Mouse (Mus musculus): ENCODE results near the gene Apopt1. TPM values are rescaled to one million over a fixed set of nuclear protein-coding genes. Genes with fewer than 3 reads are reported as not detected.

Apopt1 gene
- polyA plus RNA-seq, 1 experiment from 2014 or later, result 52.9 TPM

DNA sequence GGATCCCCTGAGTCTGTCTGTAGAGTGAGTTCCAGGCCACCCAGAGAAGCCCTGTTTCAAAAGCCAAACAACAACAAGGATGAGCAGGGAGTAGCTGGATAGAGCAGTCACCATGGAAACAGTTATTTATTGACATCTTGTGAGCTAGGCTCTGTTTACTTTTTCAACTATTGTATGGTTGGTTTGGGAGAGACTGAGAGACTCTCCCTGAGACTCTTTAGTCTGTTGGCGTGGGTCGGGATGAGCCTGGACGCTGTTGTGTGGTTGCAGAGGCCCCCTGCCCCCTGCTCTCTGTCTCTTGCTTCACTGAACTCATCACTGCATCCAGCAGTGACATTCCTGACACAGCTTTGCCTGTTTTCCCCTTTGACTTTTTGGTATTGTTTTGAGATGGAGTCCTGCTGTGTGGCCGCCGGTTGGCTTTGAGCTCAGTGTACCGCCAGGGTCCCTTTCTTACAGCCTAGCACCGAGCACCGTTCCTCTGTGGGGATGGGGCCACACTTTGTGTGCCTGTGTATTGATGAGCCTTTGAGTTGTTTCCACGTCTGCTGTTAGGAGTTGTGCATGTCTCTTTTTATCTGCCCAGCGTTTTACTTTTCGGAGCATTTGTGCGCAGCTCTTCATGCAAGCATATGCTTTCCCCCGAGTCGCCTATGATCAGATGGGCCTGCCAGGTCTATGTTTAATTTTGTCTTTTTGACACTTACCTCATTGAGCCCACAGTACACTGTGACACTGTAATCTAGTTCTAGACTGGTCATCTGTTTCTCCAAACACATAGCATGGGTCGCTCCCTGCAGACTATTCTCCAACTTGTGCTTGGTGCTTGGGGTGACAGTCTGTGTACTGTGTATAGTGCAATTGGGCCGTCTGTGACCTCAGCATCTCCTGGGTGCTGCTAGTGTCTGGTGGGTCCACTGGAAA lies 53.5 kb downstream of the Apopt1 start:
- peak overlapping the region; percentile 16; the same call in 1 of the 2 replicates for H3K4me2 ChIP-seq (ENCODE audit: low read length)
- H3K27me3 ChIP-seq (replicated peaks; ENCODE audit: control insufficient read depth, insufficient read depth, low read length), result no peaks in the 10 kb centered on the region
- no peak overlapping the region for H3K4me3 ChIP-seq (ENCODE audit: low read length)
- no peak overlapping the region for H3K9ac ChIP-seq (ENCODE audit: low read depth, low read length)
- ATAC-seq, result no peak
- H3K9me3 ChIP-seq (ENCODE audit: control insufficient read depth, low read length), result no peaks in the 10 kb centered on the region
- WGBS, result 18% methylated on average over 16 of the region's 16 CpGs
- no peak overlapping the region for H3K27ac ChIP-seq (ENCODE audit: low read depth, low read length)
- no peaks in the 10 kb centered on the region for H3K36me3 ChIP-seq (ENCODE audit: control insufficient read depth, insufficient read depth, low read length)
- peaks cover 29% of the 10 kb centered on the region for H3K4me1 ChIP-seq (ENCODE audit: control insufficient read depth, insufficient read depth, low read depth, low read length)

DNA sequence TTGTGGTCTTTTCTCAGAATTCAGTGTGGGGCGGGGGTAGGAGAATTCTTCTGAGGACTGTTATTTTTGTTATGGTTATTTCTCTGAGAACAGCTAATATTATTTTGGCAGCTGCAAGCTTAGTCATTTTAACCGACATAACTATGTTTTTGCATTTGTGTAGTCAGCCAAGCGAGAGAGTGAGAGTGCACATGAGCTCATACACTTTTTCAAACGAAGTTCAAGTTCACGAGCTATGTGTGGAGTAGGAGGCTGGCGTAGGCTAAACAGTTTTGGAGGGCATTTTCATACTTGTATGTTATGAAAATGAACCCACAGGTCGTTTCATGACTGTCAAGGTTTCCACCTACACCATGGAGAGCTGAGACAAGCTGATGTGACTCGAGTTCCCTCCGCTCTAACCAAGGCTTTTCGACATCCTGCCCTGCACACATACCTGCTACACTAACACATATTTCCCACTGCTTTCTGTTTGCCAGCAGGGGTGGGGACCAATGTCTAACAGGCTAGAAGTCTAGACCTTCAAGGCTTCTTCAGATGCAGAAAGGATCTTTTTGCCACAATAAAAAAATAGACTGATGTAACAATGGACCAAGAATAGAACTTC lies 55.4 kb downstream of the Apopt1 start:
- H3K9me3 ChIP-seq (ENCODE audit: control insufficient read depth, low read length), result no peaks in the 10 kb centered on the region
- H3K4me3 ChIP-seq (ENCODE audit: low read length), result no peak overlapping the region
- peaks cover 9% of the 10 kb centered on the region for H3K36me3 ChIP-seq (ENCODE audit: control insufficient read depth, insufficient read depth, low read length)
- no peak overlapping the region for H3K27ac ChIP-seq (ENCODE audit: low read depth, low read length)
- no peaks in the 10 kb centered on the region for H3K27me3 ChIP-seq (replicated peaks; ENCODE audit: control insufficient read depth, insufficient read depth, low read length)
- H3K4me2 ChIP-seq (ENCODE audit: low read length), result no peak overlapping the region
- 91% methylated on average over 10 of the region's 10 CpGs for WGBS
- H3K4me1 ChIP-seq (ENCODE audit: control insufficient read depth, insufficient read depth, low read depth, low read length), result peaks cover 21% of the 10 kb centered on the region
- no peak overlapping the region for H3K9ac ChIP-seq (ENCODE audit: low read depth, low read length)
- no peak for ATAC-seq

GRCm38 (mm10) chr12:111769306-111769705 lies 56.2 kb downstream of the Apopt1 start:
- H3K4me2 ChIP-seq (ENCODE audit: low read length), result no peak overlapping the region
- ATAC-seq, result peak; percentile 40; the same call in 1 of the 2 replicates
- no peaks in the 10 kb centered on the region for H3K9me3 ChIP-seq (ENCODE audit: control insufficient read depth, low read length)
- peaks cover 17% of the 10 kb centered on the region for H3K36me3 ChIP-seq (ENCODE audit: control insufficient read depth, insufficient read depth, low read length)
- no peak overlapping the region for H3K4me3 ChIP-seq (ENCODE audit: low read length)
- WGBS, result 32% methylated on average over 10 of the region's 10 CpGs
- peak overlapping the region; percentile 46; the same call in 1 of the 2 replicates for H3K27ac ChIP-seq (ENCODE audit: low read depth, low read length)
- peaks cover 21% of the 10 kb centered on the region for H3K4me1 ChIP-seq (ENCODE audit: control insufficient read depth, insufficient read depth, low read depth, low read length)
- no peak overlapping the region for H3K9ac ChIP-seq (ENCODE audit: low read depth, low read length)
- no peaks in the 10 kb centered on the region for H3K27me3 ChIP-seq (replicated peaks; ENCODE audit: control insufficient read depth, insufficient read depth, low read length)

GRCm38 (mm10) chr12:111769816-111770577 lies 56.9 kb downstream of the Apopt1 start:
- WGBS, result 49% methylated on average over 9 of the region's 9 CpGs
- no peaks in the 10 kb centered on the region for H3K9me3 ChIP-seq (ENCODE audit: control insufficient read depth, low read length)
- no peak overlapping the region for H3K9ac ChIP-seq (ENCODE audit: low read depth, low read length)
- peak overlapping the region; percentile 46; the same call in 1 of the 2 replicates for H3K27ac ChIP-seq (ENCODE audit: low read depth, low read length)
- H3K4me2 ChIP-seq (ENCODE audit: low read length), result no peak overlapping the region
- peaks cover 17% of the 10 kb centered on the region for H3K36me3 ChIP-seq (ENCODE audit: control insufficient read depth, insufficient read depth, low read length)
- peaks cover 21% of the 10 kb centered on the region for H3K4me1 ChIP-seq (ENCODE audit: control insufficient read depth, insufficient read depth, low read depth, low read length)
- H3K4me3 ChIP-seq (ENCODE audit: low read length), result no peak overlapping the region
- ATAC-seq, result no peak
- H3K27me3 ChIP-seq (replicated peaks; ENCODE audit: control insufficient read depth, insufficient read depth, low read length), result no peaks in the 10 kb centered on the region

DNA sequence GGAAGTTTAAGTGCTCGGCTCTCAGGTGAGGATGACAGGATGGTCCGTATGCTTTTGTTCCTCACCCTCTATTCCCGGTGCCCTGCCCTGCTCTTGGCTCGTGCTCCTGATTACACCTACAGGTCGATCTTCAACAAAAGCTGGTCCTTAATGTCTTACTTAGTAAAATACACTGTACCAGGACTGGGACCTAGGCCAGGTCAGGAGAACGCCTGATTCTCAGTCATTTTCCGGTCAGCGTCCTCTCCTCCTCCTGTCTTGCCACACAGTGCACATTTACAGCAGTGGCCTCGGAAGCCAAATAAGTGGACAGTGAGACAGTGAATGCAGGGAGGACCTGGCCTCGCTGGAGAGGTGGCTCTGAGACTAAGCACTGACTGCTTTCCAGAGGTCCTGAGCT lies 57.6 kb downstream of the Apopt1 start:
- Histone ChIP-seq H3K36me3 (ENCODE audit: control insufficient read depth, insufficient read depth, low read length) (peaks cover 17% of the 10 kb centered on the region), H3K4me2 (ENCODE audit: low read length) (no peak overlapping the region), H3K9ac (ENCODE audit: low read depth, low read length) (no peak overlapping the region), H3K4me3 (ENCODE audit: low read length) (no peak overlapping the region), H3K4me1 (ENCODE audit: control insufficient read depth, insufficient read depth, low read depth, low read length) (peaks cover 19% of the 10 kb centered on the region), H3K9me3 (ENCODE audit: control insufficient read depth, low read length) (no peaks in the 10 kb centered on the region), H3K27me3 (replicated peaks; ENCODE audit: control insufficient read depth, insufficient read depth, low read length) (no peaks in the 10 kb centered on the region), H3K27ac (ENCODE audit: low read depth, low read length) (no peak overlapping the region)
- 89% methylated on average over 10 of the region's 10 CpGs for WGBS
- ATAC-seq, result no peak

DNA sequence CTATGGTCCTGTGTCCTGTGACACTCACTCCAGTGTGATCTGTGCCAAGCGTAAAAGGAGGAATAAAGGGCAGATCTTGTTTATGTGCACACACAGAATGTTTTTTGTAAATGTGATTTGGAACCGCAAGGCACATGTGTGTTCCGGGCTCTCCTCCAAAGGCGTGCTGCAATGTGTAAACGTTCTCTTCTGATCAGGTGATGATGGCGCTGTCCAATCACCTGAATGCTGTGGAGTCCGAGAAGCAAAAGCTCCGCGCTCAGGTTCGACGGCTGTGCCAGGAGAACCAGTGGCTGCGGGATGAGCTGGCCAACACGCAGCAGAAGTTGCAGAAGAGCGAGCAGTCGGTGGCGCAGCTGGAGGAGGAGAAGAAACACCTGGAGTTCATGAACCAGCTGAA lies 61.1 kb downstream of the Apopt1 start:
- Histone ChIP-seq H3K36me3 (ENCODE audit: control insufficient read depth, insufficient read depth, low read length) (peaks cover 47% of the 10 kb centered on the region), H3K27ac (ENCODE audit: low read depth, low read length) (no peak overlapping the region), H3K9me3 (ENCODE audit: control insufficient read depth, low read length) (no peaks in the 10 kb centered on the region), H3K4me3 (ENCODE audit: low read length) (no peak overlapping the region), H3K27me3 (replicated peaks; ENCODE audit: control insufficient read depth, insufficient read depth, low read length) (no peaks in the 10 kb centered on the region), H3K9ac (ENCODE audit: low read depth, low read length) (no peak overlapping the region), H3K4me1 (ENCODE audit: control insufficient read depth, insufficient read depth, low read depth, low read length) (peaks cover 7% of the 10 kb centered on the region), H3K4me2 (ENCODE audit: low read length) (no peak overlapping the region)
- WGBS, result 92% methylated on average over 16 of the region's 16 CpGs
- ATAC-seq, result no peak

DNA sequence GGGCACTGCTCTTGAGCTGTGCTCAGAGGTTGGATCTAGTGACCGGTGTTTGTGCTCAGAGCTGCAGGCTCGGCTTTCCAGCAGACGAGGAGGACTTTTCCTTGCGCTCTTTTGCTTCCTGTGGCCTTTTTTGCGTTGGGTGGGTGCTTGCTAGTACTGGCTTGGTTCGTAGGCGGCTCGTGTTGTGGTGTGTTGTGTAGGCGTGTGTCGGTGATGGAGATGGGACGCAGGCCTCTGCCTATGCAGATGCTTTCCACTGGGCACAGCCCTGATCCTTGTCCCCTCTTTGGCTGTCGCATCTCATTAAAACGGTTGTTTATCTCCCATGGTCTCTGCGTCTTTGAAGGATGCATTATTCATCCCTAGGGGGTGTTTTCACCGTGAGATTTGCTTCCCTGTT lies 61.8 kb downstream of the Apopt1 start:
- no peaks in the 10 kb centered on the region for H3K27me3 ChIP-seq (replicated peaks; ENCODE audit: control insufficient read depth, insufficient read depth, low read length)
- no peak overlapping the region for H3K9ac ChIP-seq (ENCODE audit: low read depth, low read length)
- no peak for ATAC-seq
- no peaks in the 10 kb centered on the region for H3K9me3 ChIP-seq (ENCODE audit: control insufficient read depth, low read length)
- no peak overlapping the region for H3K4me3 ChIP-seq (ENCODE audit: low read length)
- 60% methylated on average over 15 of the region's 15 CpGs for WGBS
- H3K4me2 ChIP-seq (ENCODE audit: low read length), result no peak overlapping the region
- H3K27ac ChIP-seq (ENCODE audit: low read depth, low read length), result no peak overlapping the region
- H3K36me3 ChIP-seq (ENCODE audit: control insufficient read depth, insufficient read depth, low read length), result peaks cover 53% of the 10 kb centered on the region
- H3K4me1 ChIP-seq (ENCODE audit: control insufficient read depth, insufficient read depth, low read depth, low read length), result peaks cover under 1% of the 10 kb centered on the region; the same call in 1 of the 2 replicates

GRCm38 (mm10) chr12:111777919-111778318 lies 64.9 kb downstream of the Apopt1 start:
- WGBS, result 94% methylated on average over 13 of the region's 13 CpGs
- no peaks in the 10 kb centered on the region for H3K4me1 ChIP-seq (ENCODE audit: control insufficient read depth, insufficient read depth, low read depth, low read length)
- H3K27me3 ChIP-seq (replicated peaks; ENCODE audit: control insufficient read depth, insufficient read depth, low read length), result no peaks in the 10 kb centered on the region
- no peak overlapping the region for H3K4me2 ChIP-seq (ENCODE audit: low read length)
- H3K36me3 ChIP-seq (ENCODE audit: control insufficient read depth, insufficient read depth, low read length), result peaks cover 67% of the 10 kb centered on the region
- no peak overlapping the region for H3K4me3 ChIP-seq (ENCODE audit: low read length)
- H3K9me3 ChIP-seq (ENCODE audit: control insufficient read depth, low read length), result no peaks in the 10 kb centered on the region
- no peak overlapping the region for H3K27ac ChIP-seq (ENCODE audit: low read depth, low read length)
- ATAC-seq, result no peak
- no peak overlapping the region for H3K9ac ChIP-seq (ENCODE audit: low read depth, low read length)

DNA sequence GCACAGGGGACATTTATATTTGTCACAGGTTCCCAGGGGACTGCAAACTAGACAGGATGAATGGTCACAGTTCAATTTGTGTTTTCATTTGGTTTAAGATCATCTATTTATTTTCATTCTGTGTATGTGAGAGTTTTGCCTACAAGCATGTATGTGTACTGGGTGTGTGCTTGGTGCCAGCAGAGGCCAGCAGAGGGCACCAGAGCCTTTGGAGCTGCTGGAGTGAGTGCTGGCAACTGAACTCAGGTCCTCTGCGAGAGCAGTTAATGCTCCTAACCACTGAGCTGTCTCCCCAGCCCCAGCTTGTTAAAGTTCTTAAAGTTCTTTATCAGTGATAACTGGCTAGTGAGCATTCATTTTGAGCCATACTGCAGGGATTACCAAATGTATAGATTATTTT lies 66.5 kb downstream of the Apopt1 start:
- H3K4me2 ChIP-seq (ENCODE audit: low read length), result no peak overlapping the region
- no peaks in the 10 kb centered on the region for H3K9me3 ChIP-seq (ENCODE audit: control insufficient read depth, low read length)
- 100% methylated on average over 1 of the region's 1 CpGs for WGBS
- H3K9ac ChIP-seq (ENCODE audit: low read depth, low read length), result no peak overlapping the region
- H3K27ac ChIP-seq (ENCODE audit: low read depth, low read length), result no peak overlapping the region
- H3K4me1 ChIP-seq (ENCODE audit: control insufficient read depth, insufficient read depth, low read depth, low read length), result no peaks in the 10 kb centered on the region
- no peak overlapping the region for H3K4me3 ChIP-seq (ENCODE audit: low read length)
- H3K36me3 ChIP-seq (ENCODE audit: control insufficient read depth, insufficient read depth, low read length), result peaks cover 66% of the 10 kb centered on the region
- no peaks in the 10 kb centered on the region for H3K27me3 ChIP-seq (replicated peaks; ENCODE audit: control insufficient read depth, insufficient read depth, low read length)
- ATAC-seq, result no peak
